Mouse (Mus musculus): ENCODE results near the gene Nrg3.

The Nrg3 gene

GRCm38 (mm10) chr14:38936483-38937054, 536.3 kb downstream of the Nrg3 start:
- no peak for DNase-seq

DNA sequence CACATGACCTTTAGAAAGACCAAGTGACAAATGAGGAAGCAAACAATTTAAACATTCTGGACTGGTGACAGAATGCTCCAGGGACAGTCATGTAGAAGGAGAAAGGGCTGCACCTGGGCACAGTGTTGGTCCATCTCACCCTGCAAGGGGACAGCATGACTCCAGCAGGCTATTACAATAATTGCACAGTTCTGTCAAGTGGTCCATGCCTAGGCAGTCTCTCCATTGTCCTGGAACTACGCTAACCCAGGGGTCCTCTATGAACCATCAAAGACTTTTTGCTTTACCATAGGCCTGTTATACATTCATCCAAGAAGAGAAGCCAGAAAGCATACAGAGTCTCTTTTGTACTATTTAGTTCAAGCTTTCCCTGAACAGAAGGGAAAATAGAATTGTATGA, 549.2 kb downstream of the Nrg3 start:
- DNase-seq = no peak

- no peak for DNase-seq
These were observed 552.1 kb downstream of the Nrg3 start for GRCm38 (mm10) chr14:38920800-38921199.

DNA sequence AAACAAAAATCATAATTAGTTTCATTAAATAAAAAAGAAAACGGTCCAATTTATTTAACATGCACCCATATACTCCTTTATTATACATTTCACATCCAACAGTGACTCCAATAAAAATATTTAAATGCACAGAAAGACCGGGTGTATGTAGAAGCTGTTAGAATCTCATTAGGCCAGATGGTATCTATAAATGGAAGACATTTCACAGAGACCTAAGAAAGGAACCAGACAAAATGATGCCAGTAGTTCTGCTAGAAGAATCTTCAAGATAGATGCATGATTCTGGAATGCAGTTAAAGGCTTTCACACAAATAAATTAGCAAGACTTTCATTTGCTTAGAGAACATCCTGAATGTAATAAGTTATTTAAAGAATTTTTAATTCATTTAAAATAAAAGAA, 602.3 kb downstream of the Nrg3 start:
- no peak for DNase-seq

DNA sequence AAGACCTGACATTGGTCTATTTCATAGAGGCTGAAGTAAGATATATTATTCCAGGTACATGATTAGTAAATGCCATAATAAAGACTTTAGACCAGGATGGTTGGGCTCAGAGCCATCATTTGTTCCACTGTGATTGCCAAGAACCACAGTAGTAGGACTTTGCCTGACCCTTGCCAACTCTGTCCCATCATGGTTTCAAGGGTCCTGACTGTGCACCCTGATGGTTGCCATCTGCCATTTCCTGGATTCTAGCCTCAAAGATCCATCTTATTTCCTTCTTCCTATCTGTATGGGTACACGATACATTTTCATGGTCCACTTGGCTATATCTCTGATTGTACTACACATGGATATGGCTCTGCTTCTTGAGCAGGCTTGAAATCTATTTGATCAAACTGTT, 625.3 kb downstream of the Nrg3 start:
- DNase-seq = no peak

DNA sequence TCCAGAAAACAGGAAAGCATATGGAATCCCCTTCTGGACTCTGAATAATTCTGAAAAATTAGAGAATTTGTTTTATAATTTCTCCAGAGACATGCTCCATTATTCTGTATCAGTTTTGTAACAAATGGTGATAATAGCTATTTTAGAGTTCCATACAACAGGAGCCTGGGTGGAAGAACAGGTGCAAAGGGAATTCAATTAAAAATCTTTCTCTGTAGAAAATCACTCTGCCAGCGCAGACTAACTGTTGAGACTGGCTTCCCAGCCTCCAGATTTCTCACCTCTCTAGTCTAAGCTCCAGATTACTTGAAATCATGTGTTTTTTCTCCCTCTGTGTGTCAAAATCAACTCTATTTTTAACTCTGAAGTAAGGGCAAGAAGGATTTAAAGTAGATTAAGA, 625.8 kb downstream of the Nrg3 start:
- DNase-seq = no peak

DNA sequence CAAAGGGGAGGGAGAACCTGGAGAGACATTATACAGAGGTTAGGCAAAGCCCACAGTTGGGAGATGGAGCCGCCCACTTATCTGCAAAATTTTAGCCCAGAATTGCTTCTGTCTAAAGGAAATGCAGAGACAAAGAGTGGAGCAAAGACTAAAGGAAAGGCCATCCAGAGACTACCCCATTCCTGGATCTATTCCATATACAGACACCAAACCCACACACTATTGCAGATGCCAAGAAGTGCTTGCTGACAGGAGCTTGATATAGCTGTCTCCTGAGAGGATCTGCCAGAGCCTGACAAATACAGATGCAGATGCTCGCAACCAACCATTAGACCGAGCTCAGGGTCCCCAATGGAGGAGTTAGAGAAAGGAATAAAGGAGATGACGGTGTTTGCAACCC, 637.9 kb downstream of the Nrg3 start:
- DNase-seq = no peak

DNA sequence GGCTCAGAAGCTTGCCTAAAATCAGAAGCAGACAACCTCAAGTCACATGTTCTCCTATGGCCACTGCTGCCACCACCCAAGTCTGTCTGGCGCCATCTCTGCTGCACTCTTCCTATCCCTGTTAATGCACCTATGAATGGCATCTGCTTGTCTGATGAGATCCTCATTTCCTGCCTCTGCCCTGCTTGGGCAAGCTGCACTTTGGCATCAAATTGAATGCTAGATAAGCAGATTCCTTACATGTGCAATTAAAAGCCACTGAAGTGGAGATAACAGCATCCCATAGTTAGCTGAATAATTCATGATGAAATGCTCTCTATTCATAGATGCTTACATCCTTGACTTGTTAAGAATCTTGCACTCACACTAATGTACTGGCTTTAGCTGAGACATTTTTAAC, 648.0 kb downstream of the Nrg3 start:
- no peak for DNase-seq

- no peak for DNase-seq
These were observed 675.9 kb downstream of the Nrg3 start for GRCm38 (mm10) chr14:38797027-38797426.

DNA sequence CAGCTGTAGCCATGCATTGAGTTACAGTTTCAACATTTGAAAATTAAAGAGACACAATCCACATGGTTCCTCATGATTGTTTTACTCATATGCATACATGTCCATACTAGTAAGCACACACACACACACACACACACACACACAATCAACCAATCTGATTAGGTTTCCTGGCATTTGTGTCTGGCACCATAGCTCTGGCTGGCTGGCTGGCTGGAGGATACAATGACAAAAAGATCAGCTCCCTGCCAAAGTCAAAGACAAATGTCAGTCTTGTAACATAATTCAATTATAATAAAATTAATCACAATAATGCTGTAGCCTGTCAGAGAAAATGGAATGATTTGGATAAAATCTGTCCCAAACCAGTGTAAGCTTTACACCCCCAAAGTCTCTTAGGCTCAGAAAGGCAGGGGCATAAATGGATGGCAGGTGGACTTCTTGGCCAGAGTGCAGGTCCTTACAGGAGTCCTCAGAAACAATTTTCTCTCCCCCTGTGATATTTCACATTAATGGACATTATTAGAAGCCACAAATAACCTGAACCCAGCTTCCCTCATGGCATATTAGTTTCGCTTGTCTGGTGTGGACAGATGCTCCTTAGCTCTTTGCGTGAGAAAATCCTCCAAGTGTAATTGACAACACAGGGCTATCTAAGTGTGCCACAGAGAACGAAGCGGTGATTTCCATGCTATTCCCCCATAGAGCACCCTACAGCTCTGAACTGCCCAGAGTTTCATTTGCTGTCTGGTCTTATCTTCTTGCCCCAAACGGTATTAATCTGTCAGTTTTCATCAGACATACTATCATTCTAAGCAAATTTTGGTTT, 697.4 kb downstream of the Nrg3 start:
- no peak for DNase-seq

GRCm38 (mm10) chr14:38774811-38775210, 698.1 kb downstream of the Nrg3 start:
- DNase-seq = no peak

DNA sequence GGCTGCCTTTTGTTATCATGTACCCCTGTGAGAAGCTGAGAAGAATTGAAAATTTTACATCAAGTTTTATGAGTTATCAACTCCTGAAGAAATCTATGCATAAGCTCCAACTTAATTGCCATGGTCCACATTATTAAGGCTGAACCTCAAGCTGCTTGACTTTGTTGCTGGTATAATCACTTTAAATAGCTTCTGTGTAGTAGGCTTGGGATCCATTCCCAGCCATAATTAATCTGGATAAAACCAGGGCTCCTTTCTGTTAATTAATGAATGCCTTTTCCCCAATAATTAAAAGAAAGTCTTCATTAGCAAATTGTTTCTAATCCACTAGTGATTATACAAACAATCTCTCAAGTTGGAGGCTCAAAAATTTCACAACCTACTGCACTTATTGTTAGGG, 742.4 kb downstream of the Nrg3 start:
- no peak for DNase-seq

GRCm38 (mm10) chr14:38703894-38704293, 769.0 kb downstream of the Nrg3 start:
- DNase-seq = no peak

DNA sequence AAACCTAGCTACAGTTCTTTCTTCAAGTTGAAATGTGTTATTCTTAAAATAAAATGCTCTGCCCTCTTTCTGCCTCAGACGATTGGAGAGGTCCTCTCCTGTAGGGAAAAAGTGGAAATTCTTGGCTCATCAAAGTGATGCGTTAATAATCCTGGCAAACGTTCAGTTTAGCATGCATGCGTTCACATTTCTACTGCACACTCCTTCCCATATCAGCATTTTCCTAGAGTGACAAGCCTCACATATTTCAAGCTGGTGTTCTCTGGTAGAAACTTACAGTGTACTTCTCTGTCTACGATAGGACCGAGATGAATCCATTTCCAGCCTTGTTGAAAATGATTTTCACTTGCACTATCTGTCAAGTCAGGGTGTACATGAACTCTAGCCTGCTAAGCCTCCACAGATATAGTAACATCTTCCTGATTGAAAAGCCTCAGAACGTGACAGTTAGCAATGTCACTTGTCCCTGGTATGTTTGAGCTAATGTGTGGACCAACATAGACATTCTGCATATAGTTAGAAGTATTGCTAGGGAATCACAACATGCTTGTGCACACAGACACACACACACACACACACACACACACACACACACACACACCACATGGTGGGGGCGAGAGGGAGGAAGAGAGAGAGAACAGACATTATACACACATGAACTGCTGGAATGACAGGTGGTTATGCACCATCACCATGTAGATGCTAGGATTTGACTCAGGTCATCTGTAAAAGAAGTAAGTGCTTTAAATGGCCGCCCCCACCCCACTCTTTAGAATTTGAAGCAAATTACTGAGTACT, 770.1 kb downstream of the Nrg3 start:
- no peak for DNase-seq

GRCm38 (mm10) chr14:38701413-38701812, 771.5 kb downstream of the Nrg3 start:
- DNase-seq = no peak

GRCm38 (mm10) chr14:38700972-38701371, 771.9 kb downstream of the Nrg3 start:
- DNase-seq = no peak

- no peak for DNase-seq
These were observed 812.9 kb downstream of the Nrg3 start for GRCm38 (mm10) chr14:38659973-38660372.

GRCm38 (mm10) chr14:38637070-38637469, 835.8 kb downstream of the Nrg3 start:
- no peak for DNase-seq

DNA sequence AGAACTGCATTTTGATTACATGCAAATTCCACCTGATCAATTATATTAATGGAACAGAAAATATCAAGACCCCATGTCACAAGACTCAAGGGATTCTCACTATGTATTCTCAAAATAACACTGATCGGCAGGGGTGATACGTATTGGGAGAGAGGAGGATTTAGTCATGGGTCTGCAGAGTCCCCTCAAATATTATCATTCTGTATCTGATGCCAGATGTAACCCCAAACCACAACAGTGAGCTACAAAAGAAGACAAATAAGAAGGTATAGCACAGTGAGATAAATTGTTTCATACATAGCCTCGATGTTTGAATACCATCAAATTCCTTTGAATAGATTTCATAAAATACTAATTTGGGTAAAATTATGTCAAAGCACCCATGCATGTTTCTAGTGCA, 842.8 kb downstream of the Nrg3 start:
- DNase-seq = no peak

GRCm38 (mm10) chr14:38629671-38630070, 843.2 kb downstream of the Nrg3 start:
- DNase-seq = no peak

GRCm38 (mm10) chr14:38628862-38629619, 843.8 kb downstream of the Nrg3 start:
- DNase-seq = no peak

DNA sequence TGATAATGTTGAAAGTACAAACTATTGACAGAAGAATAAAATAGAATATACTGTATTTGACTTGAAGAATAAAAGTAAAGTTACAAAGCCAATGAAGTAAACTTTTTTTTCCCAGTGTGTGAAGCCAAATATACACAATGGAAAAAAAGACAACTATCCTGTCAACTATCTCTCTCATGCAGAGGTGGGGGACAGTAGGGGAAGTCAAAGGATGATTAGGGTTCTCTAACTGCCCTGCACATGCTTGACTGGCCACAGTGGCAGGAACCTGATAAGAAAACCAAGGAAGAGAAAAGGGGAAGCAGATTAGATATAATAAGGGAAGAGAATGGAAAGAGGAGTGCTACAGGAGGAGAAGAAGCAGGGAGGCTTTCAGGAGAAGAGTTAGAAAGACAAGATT, 855.9 kb downstream of the Nrg3 start:
- DNase-seq = no peak

- DNase-seq = no peak
These were observed 875.2 kb downstream of the Nrg3 start for GRCm38 (mm10) chr14:38597735-38598134.
